Mouse (Mus musculus): ENCODE measurements around the gene Mtr.
"Not testable (repeated sequence)": the region's sequence is repeated elsewhere in the genome, so short reads cannot be mapped to it uniquely, and the experiment has no call there.

The Mtr gene

DNA sequence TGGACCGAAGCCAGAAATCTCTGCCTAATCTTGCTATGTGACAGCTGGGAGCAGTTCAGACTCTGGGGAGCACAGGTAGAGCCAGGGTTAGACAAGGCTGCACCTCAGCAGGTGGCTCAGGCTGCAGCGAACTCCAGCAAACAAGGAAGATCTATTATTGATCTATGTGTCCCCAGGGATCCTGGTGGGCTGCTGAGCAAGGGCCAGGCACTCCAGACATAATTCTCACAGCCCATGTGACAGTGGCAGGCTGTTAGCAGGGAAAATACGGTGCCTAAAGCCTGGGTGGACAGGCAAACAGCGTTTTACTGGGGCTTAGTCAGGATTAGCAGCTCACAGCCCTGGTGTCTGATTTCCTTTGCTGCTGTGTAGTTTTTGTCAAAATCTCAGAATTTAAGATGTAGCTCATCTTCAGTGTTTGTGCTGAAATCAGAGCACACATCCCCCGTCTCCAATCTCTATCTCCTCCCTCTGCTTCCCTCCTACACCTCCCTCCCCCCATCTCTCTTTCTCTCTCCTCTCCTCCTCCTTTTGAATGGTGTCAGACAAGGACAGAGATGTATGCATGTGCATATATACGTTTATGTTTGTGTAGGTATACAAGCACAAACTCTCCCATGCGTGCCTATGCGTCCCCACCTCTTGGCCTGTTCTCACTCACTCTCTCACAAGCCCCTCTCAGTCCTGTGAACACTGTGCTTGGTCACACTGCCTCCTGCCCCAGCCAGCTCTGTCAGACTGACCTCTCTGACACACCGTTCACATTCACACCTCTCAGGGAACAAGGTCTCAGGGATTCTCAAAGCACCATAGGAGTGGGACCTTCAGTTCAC, 98.4 kb downstream of the Mtr start:
- no peak for DNase-seq (ENCODE audit: low spot score)

DNA sequence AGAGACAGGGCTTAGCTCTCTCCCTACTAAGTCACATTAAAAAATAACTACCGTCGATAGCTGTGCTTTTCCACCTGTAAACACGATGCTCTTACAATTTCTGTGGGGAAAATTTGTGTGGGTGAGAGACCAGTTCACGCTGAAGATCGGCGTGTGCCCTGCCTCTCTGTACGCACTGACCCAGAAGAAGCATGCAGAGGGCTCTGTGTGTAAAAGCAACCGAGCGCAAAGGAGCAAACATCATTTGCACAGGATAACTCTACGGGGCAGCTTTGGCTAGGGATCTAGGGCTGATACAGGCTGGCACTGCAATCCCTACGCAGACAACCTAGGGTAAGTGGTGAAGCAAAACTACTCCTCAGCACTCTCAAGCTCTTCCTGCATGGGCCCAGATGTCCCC, 104.0 kb downstream of the Mtr start:
- DNase-seq (ENCODE audit: low spot score): no peak

- no peak for DNase-seq (ENCODE audit: low spot score)
Observed at GRCm38 (mm10) chr13:12146918-12147507, 110.9 kb downstream of the Mtr start.

- DNase-seq (ENCODE audit: low spot score): no peak
Observed at GRCm38 (mm10) chr13:12146402-12146801, 111.5 kb downstream of the Mtr start.

- no peak for DNase-seq (ENCODE audit: low spot score)
Observed at GRCm38 (mm10) chr13:12143347-12143746, 114.6 kb downstream of the Mtr start.

DNA sequence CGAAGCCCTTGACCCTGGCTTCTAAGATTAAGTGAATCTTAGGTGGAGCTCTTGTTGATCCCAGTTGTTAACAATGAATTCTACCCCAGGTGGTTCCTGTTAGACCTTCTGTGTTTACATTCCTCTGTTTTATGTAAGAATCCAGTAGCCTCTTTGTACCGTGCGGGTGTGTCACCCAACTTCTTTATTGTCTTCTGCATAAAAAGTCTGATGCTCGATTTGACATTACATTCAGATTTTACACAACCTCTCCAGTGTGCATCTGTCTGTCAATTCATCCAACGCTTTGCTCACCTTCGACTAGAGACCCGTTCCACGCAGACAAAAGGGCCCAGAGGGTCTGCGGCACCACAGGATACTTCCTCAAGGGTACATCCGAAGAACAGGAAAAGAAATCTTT, 121.5 kb downstream of the Mtr start:
- not testable (repeated sequence) for DNase-seq (ENCODE audit: low spot score)

DNA sequence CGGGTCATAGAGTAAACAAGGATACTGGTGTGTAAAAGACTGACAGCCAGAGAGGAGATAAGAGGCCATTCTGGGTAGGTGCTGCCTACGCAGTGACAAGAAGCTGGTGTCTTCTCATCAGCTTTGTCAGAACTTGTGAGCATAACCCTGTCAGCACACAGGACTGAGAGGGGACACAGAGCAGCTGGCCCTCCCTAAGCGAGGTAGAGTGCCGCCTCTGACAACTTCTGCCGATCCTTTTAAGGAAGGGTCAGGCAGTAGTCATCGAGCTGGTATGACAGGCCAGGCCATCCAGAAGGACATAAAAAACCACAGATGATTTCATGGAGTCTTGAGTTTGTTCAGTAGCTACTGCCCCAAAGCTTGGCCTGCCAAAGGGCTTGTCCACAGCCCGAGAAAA, 124.4 kb downstream of the Mtr start:
- DNase-seq (ENCODE audit: low spot score): no peak
